Mouse (Mus musculus) lung, postnatal 0 days (tissue): Measurements from ENCODE around the gene Ncoa3.

Experiments
- CTCF ChIP-seq: IDR thresholded peaks from 2 replicates; pipeline ENCODE4 v1.5.1; 2016; ENCODE audit warnings: antibody characterized with exemption, mild to moderate bottlenecking
- EP300 ChIP-seq: IDR thresholded peaks from 2 replicates; pipeline ENCODE4 v1.6.1; 2016; ENCODE audit warnings: antibody characterized with exemption, mild to moderate bottlenecking, control low read depth

GRCm38 (mm10) chr2:165967076-165967475 is 25.4 kb upstream of the Ncoa3 start:
- no peak for TF ChIP-seq CTCF
- TF ChIP-seq EP300 = no peak
